Mouse (Mus musculus) embryo, embryonic 11.5 days (tissue): Measurements from ENCODE around the gene Cct5.
"Not testable (repeated sequence)": the region's sequence is repeated elsewhere in the genome, so short reads cannot be mapped to it uniquely, and the experiment has no call there.

Source experiments
- DNase-seq: peaks from one replicate; pipeline ENCODE4 v3.0.0-alpha.2; 2012; ENCODE audit warnings: low read depth, low spot score

Cct5 gene

GRCm38 (mm10) chr15:31599834-31600233 lies 1.8 kb downstream of the Cct5 start:
- no peak for DNase-seq

GRCm38 (mm10) chr15:31595651-31596050 lies 6.0 kb downstream of the Cct5 start:
- no peak for DNase-seq

GRCm38 (mm10) chr15:31594260-31594659 lies 7.3 kb downstream of the Cct5 start:
- DNase-seq, result no peak

- DNase-seq, result no peak
Observed at GRCm38 (mm10) chr15:31592531-31592930, 9.1 kb downstream of the Cct5 start.

- DNase-seq, result no peak
Observed at GRCm38 (mm10) chr15:31590176-31590575, 11.4 kb downstream of the Cct5 start.

GRCm38 (mm10) chr15:31588989-31589640 lies 12.5 kb downstream of the Cct5 start:
- DNase-seq, result no peak

- no peak for DNase-seq
Observed at GRCm38 (mm10) chr15:31587789-31588188, 13.8 kb downstream of the Cct5 start.

- peak; percentile 82 for DNase-seq
Observed at GRCm38 (mm10) chr15:31586519-31586918, 15.1 kb downstream of the Cct5 start.

GRCm38 (mm10) chr15:31586088-31586487 lies 15.5 kb downstream of the Cct5 start:
- no peak for DNase-seq

GRCm38 (mm10) chr15:31585238-31585637 lies 16.4 kb downstream of the Cct5 start:
- DNase-seq, result no peak

- no peak for DNase-seq
Observed at GRCm38 (mm10) chr15:31583304-31584085, 18.1 kb downstream of the Cct5 start.

- DNase-seq, result not testable (repeated sequence)
Observed at GRCm38 (mm10) chr15:31581086-31581485, 20.5 kb downstream of the Cct5 start.

- no peak for DNase-seq
Observed at GRCm38 (mm10) chr15:31576076-31576475, 25.5 kb downstream of the Cct5 start.

GRCm38 (mm10) chr15:31573692-31574091 lies 27.9 kb downstream of the Cct5 start:
- no peak for DNase-seq

GRCm38 (mm10) chr15:31573287-31573686 lies 28.3 kb downstream of the Cct5 start:
- DNase-seq, result no peak

GRCm38 (mm10) chr15:31571906-31572722 lies 29.5 kb downstream of the Cct5 start:
- DNase-seq, result no peak

- no peak for DNase-seq
Observed at GRCm38 (mm10) chr15:31570959-31571358, 30.6 kb downstream of the Cct5 start.

- no peak for DNase-seq
Observed at GRCm38 (mm10) chr15:31569325-31570022, 32.1 kb downstream of the Cct5 start.

GRCm38 (mm10) chr15:31568581-31568996 lies 33.0 kb downstream of the Cct5 start:
- DNase-seq, result no peak

- no peak for DNase-seq
Observed at GRCm38 (mm10) chr15:31567431-31567830, 34.2 kb downstream of the Cct5 start.

GRCm38 (mm10) chr15:31565786-31566185 lies 35.8 kb downstream of the Cct5 start:
- no peak for DNase-seq

- no peak for DNase-seq
Observed at GRCm38 (mm10) chr15:31565184-31565583, 36.4 kb downstream of the Cct5 start, which contains the start of gene Cmbl. Gene Cmbl, plus strand, starts transcription at chr15:31565389.
